Mouse (Mus musculus): ENCODE results near the gene Olfr520.
A peak's percentile ranks its signal among the peaks of the same experiment; 100 is the strongest.
"Not testable (repeated sequence)": the region's sequence is repeated elsewhere in the genome, so short reads cannot be mapped to it uniquely, and the experiment has no call there.

The Olfr520 gene

DNA sequence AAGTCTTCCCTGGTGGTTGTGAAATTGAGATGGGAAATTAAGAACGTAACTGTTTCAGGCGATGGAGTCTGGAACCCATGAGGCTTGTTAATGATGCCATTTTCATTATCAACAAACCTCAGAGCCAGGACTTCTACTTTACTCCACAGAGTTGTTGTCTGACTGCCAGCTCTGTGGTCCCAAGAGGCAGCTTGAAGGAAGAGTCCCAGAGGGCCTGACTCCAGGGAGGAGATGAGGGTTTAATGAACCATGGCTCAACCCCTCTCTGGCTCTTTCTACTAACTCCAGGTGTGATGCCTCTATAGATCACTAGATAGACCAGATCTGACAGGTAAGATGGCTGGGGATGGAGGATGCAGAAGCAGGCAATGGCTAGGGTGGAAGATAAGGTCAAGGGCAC lies at the start of gene Olfr520:
TSS of gene Olfr520 (plus strand) at position 301 of the 400 bp plus-strand sequence.
- no peak for DNase-seq (ENCODE audit: low spot score in 2 of 2)

DNA sequence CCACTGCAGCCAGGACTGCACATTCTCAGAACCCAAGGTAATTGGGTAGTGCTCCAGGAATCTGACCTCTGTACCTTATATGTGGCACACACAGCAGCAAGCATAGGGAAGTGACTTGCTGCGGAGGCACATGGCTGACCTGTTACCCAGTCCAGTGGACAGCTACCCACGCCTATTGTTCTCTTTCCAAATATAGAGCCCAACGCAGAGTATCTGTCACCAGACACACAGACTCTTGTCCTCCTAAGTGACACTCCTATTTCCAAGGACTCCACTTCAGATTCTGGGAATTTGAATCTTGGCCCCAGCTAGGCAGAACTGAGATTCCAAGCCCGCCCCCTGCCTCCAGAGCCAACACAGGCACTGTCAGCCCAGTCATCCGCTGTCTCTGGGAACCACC lies 49.3 kb upstream of the Olfr520 start:
- no peak for DNase-seq (ENCODE audit: low spot score in 2 of 2)

DNA sequence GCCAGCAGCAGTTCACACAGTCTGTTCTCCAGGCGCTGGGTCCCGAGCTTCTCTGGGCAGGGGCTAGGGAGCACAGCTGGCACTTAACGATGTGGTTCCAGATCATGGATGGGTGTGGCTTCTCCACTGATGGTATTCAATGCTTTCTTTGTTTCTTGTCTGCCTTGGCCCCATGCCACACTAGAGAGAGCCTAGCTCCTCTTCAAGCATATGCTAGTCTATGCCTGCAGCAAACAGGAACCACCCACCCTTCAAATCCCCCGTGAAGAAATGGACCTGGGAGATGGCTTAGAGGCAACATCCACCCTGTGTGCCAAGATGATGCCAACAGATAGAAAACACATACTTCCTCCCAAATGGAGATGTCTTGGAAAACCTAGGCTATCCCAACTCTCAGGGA lies 46.0 kb upstream of the Olfr520 start:
- DNase-seq (ENCODE audit: low spot score in 2 of 2) = peak; percentile 38 to 60

DNA sequence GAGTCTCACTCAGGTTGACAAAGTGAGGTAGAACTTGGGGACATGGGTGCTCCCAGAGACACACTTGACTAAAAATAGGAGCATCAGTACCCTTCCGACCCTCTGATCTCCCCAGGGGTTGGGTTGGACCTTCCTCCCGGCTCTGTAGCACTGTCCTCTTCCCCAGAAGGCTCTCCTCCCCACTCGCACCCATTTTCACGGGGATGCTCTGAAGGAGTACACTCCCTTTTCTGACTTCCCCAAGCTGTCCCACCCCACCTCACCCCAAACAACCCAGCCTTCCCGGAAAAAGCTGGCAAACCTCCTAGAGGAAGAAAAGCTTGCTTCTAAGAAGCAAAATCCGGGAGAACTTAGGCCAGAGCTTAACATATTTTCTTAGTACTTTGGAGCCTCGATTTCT lies 39.3 kb upstream of the Olfr520 start:
- DNase-seq (ENCODE audit: low spot score in 2 of 2) = no peak

DNA sequence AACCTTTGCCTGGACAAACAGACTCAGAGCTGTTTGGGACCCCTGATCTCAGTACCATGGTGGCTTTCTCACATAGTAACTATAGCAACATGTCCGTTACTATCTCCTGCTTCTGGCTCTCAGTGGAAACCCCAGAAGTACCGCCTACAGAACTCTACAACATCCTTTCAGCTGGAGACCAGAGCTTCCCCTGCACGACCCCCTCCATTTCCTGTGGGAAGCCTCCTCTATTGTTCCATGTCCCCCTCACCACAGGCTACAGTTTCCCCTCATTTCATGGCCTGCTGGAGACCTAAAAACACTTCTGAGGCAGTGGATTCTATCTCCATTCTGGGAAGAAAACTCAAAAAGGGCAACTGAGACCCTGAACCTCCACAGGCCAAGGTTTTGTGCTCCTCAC lies 37.7 kb upstream of the Olfr520 start:
- no peak for DNase-seq (ENCODE audit: low spot score in 2 of 2)

DNA sequence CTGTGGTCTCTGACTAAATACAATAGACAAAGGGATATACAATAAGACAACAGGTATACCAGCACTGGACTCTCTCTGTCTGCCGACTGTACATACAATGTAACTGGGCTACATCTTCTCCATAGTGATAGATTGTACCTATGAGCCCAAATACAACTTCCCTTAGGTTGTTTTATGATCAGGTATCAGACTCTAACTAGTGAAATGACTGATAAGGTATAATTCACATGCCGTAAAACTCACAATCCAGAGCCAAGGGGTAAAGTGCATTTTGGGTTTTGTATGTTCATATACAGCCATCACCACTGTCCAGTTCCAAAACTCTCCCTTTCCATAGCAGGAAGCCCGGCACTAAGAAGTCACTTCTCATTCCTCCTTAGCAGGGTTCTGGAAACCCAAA lies 36.7 kb upstream of the Olfr520 start:
- no peak for DNase-seq (ENCODE audit: low spot score in 2 of 2)

DNA sequence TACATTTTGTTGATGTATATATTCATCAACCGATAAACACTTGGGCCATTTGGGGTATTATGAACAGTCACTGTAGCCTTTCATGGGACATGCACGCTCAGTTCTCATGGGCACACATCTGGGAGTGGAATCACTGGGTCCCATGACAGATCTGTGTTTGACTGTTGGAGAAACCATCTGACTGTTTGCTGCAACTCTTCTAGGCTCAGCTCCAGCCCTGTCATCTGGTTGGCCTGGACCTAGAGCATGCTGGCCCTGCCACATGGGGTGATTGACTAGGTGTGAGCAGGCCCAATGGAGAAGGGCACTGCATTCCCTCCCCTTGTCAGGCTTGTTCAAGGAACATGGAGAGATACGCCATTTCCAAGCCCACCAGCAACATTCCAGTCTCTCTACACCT lies 36.1 kb upstream of the Olfr520 start:
- no peak for DNase-seq (ENCODE audit: low spot score in 2 of 2)

DNA sequence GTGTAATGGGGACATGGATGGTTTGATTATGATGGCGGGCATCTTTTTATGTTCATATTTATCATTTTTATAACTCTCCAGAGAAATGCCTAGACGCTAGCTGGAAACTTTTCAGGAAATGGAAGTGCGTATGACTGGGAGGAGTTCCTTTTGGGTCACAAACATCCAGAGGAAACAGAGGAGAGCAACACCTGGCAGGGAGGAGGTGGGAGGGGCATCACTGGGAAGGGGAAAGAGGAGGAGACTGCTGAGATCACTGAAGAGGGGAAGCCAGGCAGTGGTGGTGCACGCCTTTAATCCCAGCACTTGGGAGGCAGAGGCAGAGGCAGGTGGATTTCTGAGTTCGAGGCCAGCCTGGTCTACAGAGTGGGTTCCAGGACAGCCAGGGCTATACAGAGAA lies 35.6 kb upstream of the Olfr520 start:
- not testable (repeated sequence) for DNase-seq (ENCODE audit: low spot score in 2 of 2)

DNA sequence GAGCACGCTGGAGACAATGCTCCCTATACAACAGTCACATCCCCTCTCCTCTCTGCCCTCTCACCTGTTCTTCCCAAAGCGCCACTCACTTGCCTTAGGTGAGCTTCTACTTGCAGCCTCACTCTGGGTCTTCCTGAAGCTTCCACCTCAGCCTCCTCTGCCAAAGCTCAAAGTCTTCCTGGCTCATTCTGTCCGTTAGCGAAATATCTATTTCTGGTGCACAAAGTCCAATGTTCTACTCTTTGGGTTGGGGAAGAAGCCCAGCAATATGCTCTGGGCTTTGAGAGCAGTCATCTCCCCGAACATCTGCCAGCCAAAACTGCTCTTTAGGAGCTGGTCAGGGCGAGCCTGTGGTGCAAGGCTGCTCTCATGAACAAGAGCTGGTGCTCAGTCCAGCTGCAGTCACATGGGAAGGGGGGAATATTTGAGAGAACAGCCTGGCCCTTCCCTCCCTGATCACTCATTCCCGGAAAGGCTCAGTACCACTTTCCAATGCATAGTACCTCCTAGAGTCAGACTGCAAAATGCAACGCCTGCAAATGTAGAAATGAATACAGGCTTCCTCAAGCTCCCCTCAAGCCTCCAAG lies 34.5 kb upstream of the Olfr520 start:
- DNase-seq (ENCODE audit: low spot score in 2 of 2) = no peak

DNA sequence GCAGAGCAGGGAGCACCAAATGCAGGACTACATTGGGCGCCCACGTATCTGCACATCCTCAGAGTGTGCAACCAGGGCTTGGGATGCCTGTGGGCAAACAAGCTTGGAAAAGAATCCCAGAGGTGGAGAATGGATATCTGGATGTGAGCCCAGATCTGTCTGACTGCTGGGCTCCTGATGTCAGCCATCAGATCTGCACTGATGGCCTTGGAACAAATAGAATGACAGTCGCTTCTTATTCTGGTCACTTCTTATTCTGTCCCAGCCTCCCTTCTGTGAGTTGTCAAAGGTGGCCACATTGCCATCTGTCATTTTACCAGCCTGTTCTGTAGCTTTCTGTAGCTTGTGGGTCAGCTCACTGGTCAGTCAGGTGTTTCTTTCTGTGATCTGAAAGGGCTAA lies 31.5 kb upstream of the Olfr520 start:
- no peak for DNase-seq (ENCODE audit: low spot score in 2 of 2)

DNA sequence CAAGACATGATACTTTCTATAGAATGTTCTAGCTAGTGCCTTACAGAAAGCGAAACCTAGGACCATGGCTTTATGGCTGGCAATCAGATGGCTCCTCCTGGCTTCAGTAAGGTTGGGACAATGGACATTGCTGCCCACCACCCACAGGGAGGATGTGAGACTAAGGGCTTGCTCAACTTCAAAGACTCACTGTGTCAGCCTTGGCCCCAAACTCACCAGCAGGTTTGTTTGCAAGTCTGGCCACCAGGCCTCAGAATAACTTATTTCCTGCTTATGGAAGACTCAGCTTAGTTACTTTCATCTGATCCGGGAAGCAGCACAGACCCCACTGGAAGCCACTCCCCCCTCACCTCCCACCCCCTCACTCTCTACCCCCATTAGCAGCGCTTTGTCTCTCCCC lies 31.0 kb upstream of the Olfr520 start:
- no peak for DNase-seq (ENCODE audit: low spot score in 2 of 2)

DNA sequence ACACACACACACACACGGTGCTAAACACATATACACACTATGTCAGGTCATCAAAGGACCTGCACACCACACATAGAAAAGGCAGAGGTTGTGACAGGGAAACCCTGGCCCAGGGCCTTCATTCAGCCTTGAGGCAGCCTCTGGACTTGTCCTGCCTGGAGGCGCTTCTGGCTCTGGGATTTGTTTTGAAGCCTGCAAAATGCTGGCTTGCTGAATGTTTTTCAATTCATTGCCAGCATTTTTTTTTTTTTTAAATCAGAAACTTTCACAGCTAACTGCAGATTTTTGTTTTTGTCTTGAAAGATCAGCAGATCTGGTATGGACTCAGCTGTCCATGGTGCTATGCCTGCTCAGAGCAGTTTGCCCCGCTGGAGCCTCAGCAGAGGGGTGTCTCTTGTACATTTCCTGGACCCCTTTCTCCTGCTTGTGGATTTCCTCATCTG lies 30.3 kb upstream of the Olfr520 start:
- DNase-seq (ENCODE audit: low spot score in 2 of 2) = no peak

DNA sequence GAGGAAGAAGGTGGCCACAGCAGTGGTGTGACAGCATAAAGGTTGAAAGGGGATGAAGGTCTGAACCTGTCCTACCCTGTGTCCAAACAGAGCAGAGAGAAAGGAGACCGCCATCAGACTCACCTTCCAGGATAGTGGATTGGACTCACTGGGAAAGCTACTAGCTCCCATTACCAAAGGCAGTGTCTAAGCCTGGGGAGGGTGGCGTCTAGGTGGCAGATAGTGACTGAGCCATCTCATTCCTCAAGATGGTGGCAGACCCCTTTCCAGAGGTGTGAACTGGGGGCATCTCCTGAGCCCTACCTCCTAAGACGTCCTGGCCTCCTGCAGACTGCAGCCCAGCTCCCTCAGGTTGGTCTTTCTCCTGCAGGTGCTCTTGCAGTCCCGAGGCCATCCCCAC lies 29.4 kb upstream of the Olfr520 start:
- no peak for DNase-seq (ENCODE audit: low spot score in 2 of 2)

DNA sequence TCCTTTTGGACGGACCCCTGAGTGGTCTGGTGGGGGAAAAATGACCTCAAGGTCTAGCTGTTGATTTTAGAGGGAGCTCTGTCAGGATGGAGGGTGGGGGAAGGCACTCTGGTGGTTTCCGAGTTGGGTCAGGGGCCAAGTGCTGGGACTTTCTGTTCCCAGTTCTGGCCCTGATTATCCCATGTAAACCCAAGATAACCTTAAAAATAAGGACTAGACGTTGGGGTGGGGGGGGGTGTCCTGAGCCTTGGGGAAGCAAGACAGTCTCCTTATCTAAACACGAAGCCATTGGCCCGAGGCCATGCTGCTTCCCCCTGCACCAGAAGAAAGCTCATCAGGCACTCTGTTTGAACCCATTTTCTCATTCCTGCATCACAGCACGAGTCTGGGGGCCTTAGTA lies 27.9 kb upstream of the Olfr520 start:
- no peak for DNase-seq (ENCODE audit: low spot score in 2 of 2)

DNA sequence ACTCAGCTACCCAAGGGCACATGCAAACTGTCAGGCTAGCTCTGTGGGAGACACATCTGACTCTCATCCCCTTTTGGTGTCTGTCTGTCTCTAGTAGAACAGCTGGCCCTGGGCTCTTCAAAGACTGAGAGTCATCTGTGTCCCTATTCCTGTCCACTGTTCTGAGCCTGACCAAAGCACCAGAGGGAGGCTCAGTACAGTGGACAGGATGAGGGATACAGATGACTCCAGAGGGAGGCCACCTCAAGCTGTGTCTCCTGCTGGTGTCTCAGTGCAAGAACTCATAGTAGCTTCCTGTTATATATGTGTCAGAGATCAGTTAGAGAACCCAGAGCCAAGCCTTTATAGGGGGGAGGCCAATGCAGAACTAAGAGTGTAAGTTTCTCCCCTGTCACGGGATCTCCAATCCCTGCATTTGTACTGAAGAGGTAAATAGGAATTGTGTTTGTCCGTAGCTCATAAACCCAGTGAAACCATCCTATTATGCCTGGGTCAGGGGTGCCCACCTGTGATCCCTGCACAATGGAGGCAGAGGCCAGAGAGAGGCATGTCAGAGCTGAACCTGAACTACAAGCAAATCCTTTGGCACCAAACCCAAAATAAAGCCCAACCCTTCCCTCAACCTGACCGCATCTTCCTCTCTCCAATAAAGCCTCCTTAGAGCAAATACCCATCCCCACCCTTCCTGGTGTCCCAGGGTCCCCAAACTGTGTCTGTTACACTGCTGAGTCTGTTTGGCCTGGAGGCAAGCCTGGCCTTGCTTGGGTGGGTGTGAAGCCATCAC lies 25.1 kb upstream of the Olfr520 start:
- no peak for DNase-seq (ENCODE audit: low spot score in 2 of 2)

DNA sequence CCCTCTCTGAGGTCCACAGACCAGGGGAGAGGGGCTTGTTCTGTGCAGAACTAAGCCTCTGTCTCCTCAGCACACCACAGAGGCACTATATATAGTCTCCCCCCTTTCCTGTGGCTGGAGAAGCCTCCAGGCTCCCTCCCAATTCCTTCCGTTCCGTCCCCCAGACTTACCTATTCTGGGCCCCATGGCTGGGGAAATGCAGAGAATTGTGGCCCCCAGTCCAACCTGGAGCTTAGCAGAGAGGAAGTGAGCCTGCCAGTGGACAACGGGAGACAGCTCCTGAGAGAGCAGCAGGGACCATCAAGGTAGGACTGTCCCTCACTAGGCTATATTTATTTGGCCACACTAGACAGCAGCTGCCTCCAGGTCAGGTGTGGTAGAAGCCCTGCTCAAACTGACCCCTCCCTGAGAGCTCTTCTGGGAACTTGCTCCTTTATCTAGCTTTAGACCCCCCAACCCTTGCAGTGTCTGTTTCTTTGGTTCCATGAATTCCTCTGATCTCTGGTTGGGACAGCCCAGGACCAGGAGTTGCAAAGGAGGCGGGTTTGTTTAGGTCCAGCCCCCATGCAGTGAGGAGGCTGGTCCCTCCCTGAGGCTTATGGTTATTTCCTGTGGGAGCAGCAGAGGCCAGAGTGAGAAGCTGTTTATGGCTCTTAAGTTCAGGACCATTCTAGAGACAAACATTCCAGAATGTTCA lies 23.6 kb upstream of the Olfr520 start:
- DNase-seq (ENCODE audit: low spot score in 2 of 2) = no peak

DNA sequence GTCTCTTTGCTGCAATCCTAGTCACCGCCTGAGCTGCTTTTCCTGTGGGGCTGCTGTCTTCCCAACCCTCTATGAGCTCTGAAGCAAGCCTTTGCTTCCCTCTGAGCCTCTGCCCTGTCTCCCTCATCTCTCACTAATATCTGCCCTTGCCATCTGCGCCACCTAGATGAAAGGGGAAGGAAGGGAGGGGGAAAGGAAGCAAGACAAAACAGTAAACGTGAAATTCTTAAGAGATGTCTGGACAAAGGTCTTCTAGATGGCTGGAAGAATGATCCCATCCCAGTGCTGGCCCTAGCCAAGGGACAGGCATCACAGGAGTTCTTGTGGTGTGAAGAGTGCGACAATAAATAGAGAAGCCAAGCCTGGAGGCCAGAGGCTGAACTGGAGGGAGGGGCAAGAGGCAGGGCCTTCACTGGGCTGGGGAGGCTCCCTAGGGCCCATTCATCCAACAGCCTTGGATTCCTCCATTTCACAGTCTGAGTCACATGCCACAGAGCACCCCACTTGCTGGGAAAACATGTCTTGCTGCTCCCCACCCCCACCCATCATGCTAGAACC lies 23.0 kb upstream of the Olfr520 start:
- no peak for DNase-seq (ENCODE audit: low spot score in 2 of 2)

DNA sequence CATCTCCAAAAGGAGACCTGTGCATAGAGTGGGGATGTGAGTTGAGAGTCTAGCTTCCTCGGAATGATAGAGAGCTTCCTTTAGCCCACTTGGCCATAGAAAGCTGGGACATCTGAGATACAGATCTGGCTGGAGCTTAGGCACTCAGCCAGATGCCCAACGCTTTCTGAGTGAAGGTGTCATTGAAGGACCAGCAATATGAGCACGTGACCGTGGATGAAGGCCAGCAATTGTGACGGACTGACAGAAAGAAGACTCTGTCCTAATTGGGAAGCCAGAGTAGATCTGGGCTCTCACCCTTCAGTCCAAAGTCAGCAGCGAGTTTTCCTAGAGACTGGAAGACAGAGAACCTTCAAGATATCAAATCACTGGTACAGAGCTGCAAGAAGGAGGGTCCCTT lies 22.4 kb upstream of the Olfr520 start:
- DNase-seq (ENCODE audit: low spot score in 2 of 2) = no peak

DNA sequence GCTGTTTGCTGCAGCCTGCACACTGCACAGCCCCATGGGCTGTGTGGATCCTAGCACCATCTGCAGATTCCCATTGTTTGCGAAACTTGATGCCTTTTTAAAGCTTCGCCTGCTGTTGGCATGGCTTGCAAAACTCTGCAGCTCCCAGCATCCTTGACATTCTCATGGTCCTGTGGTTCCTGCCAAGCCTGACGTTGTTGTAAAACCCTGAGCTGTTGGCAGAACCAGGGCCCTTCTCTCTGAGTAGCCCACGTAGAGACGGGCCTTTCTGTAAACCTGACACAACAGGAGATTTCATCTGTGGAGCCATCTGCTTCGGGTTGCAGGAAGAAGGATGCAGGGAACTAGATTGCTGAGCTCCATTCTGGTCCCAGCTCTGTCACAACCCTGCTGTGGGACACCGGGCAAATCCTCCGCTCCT lies 21.8 kb upstream of the Olfr520 start:
- peak; percentile 61 to 72 for DNase-seq (ENCODE audit: low spot score in 2 of 2)

DNA sequence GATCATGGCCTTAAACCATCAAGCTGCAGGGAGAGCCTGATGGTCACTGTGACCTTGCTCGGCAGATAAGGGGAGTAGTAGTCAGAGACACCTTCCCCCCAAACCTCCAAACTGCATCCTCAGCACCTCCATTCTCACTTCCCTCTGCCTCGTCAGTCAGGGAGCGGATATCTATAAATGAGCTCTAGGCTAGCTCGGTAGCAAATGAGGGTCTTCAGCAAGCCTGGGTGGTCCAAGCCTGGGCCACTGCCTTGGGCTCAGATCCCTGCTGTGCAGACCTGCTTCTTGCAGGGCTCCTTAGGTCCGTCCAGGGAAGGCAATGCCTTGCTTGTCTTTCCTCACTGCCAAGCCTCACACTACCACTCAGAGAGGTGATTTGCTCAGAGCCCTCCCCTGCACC lies 21.3 kb upstream of the Olfr520 start:
- no peak for DNase-seq (ENCODE audit: low spot score in 2 of 2)

DNA sequence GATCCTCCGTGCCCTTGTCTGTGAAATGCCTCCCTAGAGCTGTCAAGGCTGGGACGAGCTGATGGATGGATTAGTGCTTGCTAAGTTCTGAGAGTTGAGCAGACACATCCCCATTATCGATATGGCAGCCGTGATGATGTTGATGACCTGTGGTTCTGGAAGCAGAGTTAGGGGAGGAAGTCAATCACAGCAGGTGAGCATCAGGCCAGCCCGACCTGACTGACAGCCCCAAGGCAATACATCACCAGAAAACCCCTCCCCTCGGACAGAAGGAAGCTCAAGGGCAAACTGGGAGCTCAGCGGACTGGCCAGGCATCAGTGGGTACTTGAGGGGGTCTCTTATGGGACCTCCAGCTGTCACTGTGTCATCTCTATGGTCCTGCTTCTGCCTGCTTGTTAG lies 20.1 kb upstream of the Olfr520 start:
- no peak for DNase-seq (ENCODE audit: low spot score in 2 of 2)

DNA sequence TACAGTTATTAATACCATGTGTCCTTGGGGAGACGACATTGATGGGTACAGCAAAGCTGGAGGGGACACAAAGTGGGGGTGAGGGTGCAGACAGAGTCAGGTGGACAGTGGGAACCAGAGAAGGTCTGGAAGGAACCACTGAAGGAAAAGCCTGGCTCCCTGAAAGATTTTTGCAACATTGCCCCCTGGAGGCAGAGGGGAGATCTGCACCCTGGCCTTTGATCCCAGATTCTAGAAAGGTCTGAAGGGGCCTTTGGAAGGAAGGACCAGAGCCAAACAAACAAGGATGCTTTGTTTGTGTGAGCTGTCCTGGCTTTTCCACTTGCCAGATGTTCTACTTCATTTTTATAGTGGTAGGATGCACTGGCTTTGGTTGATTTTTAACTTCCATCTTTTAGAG lies 19.6 kb upstream of the Olfr520 start:
- DNase-seq (ENCODE audit: low spot score in 2 of 2) = peak; percentile 53 to 61

DNA sequence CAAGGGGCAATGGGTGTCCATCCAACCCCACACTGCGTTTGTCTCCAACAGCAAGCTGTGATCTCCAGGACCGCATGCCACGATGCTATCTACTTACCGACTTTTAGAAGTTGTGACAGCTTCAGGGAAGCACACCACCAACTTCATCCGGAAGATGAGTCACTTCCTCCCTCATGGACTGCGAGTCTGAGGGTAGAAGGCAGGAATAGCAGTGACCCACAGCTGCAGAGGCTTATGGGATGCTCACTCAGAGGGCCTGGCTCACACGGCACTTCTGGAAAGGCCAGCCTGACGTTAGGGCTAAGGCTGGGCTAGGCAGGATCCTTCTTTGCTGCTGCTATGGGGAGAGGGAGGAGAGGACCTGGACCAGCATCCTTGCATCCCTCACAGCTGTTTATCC lies 18.9 kb upstream of the Olfr520 start, which contains the start of gene Slco2b1:
TSS of gene Slco2b1 (minus strand) at position 175 of the 400 bp plus-strand sequence.
- DNase-seq (ENCODE audit: low spot score in 2 of 2) = no peak

Data from right cerebral cortex, adult 2 months (tissue).